Comparison of ENCODE assay signal across 9 mouse cellular contexts in the genomic region with DNA sequence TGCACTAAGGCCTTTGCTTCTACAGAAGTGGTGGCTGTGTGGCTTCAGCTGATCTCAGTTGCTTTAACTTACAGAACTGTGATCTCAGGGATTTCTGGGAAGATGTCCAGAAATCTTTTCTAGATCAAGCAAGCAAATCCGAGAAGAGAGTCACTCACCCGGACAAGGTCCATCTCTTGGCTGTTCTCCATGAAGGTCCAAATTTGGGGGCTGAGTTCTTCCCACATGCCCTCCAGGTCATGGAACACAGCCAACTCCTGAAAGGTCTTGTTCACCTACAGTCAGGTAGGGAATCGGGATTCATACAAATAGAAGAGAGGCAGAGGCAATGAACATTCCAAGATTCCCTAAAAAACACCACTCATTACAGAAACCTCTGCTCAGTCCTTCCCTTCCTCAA.
"Had no signal": no experiment of that assay in that cellular context is flagged by ENCODE, and none has a peak within 500 bp of the region (broad histone marks: within the 10 kb centered on the region; RNA-seq: fewer than 3 reads in every experiment).

No protein-coding gene starts in this region.

- DNase-seq: lung, postnatal 36 days; right cerebral cortex, adult 18-20 months; thymus, postnatal 4 days had no signal

- H3K27ac ChIP-seq: intestine, embryonic 15.5 days; left cerebral cortex, adult 2 months; limb, embryonic 10.5 days; liver, embryonic 12.5 days; midbrain, embryonic 13.5 days; stomach, postnatal 0 days had no signal

- H3K9me3 ChIP-seq: intestine, embryonic 15.5 days; limb, embryonic 10.5 days; liver, embryonic 12.5 days; midbrain, embryonic 13.5 days had no signal

- ATAC-seq: intestine, embryonic 15.5 days; liver, embryonic 12.5 days; midbrain, embryonic 13.5 days had no signal

- H3K36me3 ChIP-seq: intestine, embryonic 15.5 days; limb, embryonic 10.5 days had no signal

- H3K27me3 ChIP-seq: intestine, embryonic 15.5 days; liver, embryonic 12.5 days; midbrain, embryonic 13.5 days had no signal

- H3K4me2 ChIP-seq: intestine, embryonic 15.5 days; liver, embryonic 12.5 days; midbrain, embryonic 13.5 days had no signal

- H3K9ac ChIP-seq: intestine, embryonic 15.5 days; liver, embryonic 12.5 days; midbrain, embryonic 13.5 days had no signal

- H3K4me1 ChIP-seq: intestine, embryonic 15.5 days; liver, embryonic 12.5 days; midbrain, embryonic 13.5 days had no signal

- H3K4me3 ChIP-seq: intestine, embryonic 15.5 days; left cerebral cortex, adult 2 months; limb, embryonic 10.5 days; liver, embryonic 12.5 days; midbrain, embryonic 13.5 days had no signal
